Mouse (Mus musculus): ENCODE data around the gene Cyp26b1.

The Cyp26b1 gene

GRCm38 (mm10) chr6:84587471-84588101, 6.1 kb downstream of the Cyp26b1 start:
- DNase-seq (ENCODE audit: low spot score): peak; percentile 46

DNA sequence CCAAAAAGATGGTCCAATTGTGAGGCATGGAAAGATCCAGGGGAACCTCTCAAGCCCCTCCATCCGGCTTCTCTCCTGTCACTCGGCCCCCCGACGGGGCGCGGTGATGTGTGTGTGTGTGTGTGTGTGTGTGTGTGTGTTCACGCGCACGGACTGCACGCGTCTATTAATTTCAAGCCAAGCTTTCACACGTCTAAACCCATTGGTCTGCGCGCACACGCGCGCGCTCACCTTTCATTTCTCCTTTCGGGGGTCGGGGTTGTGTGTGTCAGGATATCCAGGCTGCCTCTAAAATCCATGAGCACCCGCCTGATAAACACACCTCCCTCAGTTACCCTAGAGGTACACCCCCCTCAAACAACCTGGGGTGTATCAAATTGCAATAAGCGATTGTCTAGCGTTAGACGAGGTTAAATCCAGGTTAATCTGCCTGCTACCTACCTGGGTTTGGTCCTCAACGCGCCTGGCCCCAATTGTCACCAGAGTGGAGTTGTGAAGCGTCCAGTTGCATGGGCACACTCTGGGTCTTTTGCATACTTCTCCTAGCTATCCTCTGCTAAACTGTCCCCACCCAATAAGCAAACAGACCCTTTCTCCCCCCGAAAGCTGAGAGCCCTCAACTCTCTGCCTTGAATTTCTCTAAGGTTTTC, 7.0 kb downstream of the Cyp26b1 start:
- no peak for DNase-seq (ENCODE audit: low spot score)

GRCm38 (mm10) chr6:84585686-84586300, 7.9 kb downstream of the Cyp26b1 start:
- DNase-seq (ENCODE audit: low spot score): no peak

DNA sequence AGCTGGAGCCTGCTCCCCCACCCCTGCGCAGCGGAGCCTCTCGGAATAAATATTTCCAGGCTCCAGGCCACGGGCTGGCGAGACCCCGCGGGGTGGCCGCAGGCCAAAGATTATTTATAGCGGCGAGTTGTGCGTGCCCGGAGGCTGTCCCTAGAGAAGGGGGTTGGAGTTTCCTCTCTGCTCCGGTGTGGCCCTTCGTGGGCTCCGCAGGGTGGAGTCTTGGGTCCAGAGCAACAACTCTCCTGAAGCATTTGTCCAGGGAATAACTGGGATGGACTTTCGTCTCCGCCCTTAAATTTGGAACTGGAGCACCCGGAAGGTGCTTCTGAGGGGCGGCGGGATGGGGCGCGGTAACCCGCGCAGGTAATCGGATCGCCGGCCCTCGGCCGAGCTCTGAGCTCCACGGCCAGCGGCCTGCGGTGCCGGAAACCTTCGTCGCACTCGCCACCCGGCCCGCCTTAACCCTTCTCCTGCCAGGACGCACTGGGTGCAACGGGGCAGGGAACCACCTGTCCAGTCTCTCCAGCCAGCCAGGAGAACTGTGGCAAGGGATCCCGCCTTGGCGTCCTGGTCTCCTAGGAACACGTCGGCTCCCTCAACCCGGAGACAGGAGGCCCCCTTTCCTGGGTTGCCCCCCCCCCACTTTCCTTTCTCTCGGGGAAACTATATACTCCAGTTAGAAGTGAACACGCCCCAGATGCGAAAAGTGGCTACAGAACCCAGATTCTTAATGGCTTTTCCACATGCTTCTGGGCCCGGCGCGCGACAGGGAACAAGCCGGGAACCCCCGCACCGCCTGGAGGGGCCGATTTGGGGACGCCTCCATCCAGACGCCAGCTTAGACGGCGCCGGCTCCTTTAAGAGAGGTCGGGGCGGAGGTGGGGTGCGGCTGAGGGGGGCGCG, 8.7 kb downstream of the Cyp26b1 start:
- no peak for DNase-seq (ENCODE audit: low spot score)

DNA sequence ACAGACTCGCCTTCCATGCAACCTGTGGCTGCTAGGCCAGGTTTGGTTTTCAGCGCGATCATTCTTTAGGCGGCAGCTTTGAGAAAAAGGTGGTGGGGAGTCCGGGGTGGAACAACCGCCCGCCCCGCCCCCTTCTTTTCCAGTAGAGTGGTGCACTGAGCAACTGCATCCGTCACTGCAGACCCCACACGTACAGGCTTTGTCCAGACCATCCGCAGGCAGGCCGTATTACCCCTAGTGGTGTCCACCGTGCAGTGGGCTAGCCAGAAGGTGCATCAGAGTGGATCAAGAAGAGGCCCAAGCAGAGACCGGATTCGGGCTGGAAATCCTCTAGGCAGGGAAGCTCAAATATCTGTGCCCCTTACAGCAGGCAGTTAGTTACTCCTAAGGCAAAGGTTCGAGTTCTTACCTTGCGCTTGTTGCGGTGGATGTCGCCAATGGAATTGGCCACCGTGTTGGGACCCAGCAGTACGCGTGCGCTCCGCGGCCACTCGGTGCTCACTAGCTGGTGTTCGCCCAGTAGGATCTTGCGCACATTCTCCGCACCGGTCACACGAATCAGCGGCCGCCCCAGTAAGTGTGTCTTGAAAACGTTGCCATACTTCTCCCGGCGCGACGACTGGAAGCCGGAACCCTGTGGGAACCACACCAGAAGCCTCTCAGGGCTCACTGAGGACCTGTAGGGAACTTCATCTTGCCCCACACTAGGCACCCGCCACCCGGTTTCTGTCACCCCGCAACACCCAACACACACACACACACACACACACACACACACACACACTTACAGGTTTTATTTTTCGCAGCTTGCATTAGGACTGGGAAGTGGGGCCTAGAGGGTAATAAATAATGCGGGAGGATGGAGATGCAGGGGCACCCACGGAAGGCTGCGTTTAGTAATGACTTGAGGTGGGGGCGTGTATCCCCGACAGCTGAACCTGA, 9.6 kb downstream of the Cyp26b1 start:
- DNase-seq (ENCODE audit: low spot score): no peak

- DNase-seq (ENCODE audit: low spot score): peak; percentile 64
Measured at GRCm38 (mm10) chr6:84583371-84583770, 10.3 kb downstream of the Cyp26b1 start.

DNA sequence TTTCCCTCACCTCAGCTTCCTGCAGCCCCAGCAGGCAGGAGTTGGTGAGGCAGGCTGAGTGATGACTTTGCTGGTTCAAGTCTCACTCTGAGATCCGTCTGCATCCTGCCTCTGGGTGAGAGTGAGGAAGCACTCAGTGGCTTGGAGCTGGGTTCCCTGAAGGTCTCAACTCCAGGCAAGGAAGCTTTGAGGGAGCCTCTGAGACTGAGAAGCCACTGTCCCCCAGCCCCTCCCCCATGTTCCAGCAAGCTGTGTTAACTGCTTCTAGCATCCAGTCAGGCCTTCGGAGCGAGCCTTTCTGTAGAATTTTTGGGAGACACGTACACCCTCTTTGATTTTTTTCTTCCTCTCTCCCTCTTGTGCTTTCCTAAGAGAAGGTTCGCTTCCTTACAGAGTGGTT, 10.9 kb downstream of the Cyp26b1 start:
- DNase-seq (ENCODE audit: low spot score): no peak

- no peak for DNase-seq (ENCODE audit: low spot score)
Measured at GRCm38 (mm10) chr6:84581833-84582445, 11.8 kb downstream of the Cyp26b1 start.

DNA sequence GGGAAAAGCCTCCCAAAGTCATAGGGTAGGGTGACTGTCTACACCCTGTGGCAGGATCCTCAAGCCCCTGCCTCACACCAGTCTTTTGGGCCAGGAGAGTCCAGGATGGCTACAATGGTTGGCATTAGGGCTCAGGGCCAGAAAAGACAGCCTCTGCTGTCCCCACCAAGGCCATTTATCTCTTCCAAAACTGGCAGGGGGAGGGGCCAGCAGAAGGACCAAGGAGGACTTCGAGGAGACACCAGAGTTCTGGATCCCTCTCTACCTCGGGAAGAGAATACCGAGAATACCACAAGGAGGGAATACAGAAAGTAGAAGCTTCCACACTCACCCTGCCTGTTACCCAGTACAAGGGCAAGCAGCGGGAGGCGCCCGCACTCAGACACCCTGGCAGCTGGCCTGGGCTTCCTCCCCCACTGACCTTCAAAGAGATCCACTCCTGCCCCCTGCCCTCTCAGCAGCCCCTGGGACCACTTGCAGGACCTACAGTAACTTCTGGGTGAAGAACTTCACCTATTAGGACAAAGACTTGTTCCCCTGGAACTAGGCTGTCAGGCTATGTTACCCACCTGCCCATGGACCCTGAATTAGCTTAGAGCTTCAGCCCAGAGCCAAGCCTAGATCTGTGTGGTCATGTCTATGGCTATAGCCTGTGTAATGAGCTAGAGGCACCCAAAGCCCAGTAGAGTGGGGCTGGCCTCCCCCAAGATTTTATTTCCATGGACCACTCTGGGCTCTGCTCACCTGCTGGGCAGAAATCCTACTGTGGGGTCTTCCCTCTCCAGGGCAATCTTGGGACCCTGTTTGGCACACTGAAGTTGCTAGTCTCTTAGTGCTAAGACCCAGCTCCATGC, 12.5 kb downstream of the Cyp26b1 start:
- no peak for DNase-seq (ENCODE audit: low spot score)

- DNase-seq (ENCODE audit: low spot score): no peak
Measured at GRCm38 (mm10) chr6:84579508-84579907, 14.2 kb downstream of the Cyp26b1 start.

DNA sequence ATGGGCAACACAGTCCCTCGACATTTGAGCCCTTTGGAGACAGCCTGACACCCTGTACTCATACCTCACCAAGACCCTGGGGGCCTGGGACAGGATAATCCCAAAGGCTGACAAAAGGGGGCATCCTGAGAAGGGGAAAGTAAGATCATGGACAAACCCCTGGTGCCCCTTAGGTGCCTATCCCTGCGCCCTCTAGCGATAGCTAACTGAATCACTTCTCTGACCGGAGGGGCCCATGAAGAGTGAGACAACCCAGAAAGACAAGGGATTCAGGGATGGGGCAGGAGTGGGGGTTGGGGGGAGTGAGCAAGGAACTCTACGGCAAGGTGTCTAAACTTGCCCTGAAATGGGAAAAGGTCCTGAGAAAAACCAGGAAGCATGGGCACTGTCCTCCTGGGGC, 14.8 kb downstream of the Cyp26b1 start:
- DNase-seq (ENCODE audit: low spot score): no peak

DNA sequence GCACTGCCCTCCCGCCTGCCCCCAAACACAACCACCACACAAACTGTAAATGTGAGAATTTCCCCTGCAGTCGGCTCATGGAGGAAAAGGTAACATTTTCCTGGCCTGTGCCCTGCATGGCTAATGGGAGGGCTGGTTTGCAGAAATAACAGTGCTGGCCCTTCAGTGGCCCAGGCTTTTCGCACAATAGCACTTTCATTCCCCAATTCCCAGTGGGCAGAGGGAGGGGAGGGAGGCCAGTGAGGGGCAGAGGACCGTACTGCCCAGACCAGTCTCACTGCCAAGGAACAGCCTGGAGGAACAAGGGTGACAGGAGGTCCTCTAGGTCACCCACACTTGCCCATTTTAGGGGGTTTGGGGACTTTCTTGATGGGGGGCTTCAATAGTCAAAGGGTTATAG, 15.8 kb downstream of the Cyp26b1 start:
- no peak for DNase-seq (ENCODE audit: low spot score)

DNA sequence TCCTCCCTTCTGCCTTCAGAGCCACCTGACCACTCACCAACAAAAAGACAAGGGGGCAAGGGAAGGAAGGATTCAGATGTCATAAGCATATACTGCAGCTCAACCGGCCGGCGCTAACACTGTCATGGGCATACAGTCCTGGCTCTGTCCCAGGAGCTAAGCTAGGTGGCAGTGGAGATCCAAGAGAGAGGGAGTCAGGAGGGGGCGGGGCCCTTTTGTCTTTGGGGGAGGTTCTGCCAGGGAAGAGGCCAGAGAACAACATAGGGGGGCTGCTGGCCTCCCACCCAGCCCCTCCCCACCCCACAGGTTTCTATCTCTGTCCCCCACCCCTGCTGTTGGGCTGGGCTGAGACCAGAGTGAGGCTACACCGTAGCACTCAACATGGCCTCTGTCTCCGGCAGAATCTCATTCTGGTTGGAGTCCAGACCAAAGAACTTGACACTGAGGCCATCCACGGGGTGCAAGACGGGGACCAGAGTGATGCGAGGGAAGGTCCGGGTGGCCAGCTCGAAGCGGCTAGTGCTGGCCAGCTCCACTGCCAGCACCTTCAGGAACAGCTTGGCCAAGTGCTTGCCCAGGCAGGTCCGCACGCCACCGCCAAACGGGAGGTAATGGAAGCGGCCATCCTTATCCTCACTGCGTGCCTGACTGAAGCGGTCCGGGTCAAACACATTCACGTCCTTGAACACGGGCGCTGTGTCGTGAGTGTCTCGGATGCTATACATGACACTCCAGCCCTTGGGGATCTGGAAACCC, 19.6 kb downstream of the Cyp26b1 start:
- no peak for DNase-seq (ENCODE audit: low spot score)

- DNase-seq (ENCODE audit: low spot score): no peak
Measured at GRCm38 (mm10) chr6:84570039-84570438, 23.7 kb downstream of the Cyp26b1 start.

DNA sequence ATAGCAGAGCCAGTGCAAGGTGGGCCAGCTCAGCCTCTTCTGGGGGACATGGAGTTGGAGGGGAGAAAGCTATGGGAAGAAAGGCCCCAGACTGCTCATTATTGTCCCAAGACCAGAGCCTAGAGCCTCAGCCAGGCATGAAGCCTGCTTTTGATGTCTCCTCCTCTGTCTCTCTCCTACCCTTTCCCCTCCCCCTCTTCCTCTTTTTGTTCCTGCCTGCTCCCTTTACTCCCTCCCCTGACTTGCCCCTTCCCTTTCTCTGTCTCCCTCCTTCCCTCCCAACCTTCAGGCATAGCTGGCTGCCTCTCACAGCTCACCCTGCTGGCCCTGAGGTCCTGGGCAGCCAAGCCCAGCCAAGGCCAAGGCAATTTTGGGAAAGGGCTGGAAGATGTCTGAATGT, 24.1 kb downstream of the Cyp26b1 start:
- no peak for DNase-seq (ENCODE audit: low spot score)

DNA sequence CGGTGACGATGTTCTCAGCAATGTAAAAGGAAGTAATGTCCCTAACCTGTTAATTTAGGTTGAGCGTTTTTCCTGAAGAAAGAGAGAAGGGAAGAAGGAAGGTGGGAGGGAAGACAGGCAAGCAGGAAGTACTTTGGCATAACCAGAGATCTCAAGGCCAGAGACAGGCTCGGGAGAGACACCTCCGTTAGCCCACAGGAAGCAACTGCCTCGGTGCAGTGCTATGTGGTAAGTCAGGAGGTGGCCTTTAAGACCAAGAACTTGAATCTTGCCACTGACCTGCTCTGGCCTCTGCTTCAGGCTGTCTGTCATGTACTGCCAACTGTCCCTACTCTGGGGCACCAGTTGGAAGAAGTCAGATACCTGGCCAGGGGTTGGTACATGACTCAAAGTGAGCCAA, 24.8 kb downstream of the Cyp26b1 start:
- no peak for DNase-seq (ENCODE audit: low spot score)

DNA sequence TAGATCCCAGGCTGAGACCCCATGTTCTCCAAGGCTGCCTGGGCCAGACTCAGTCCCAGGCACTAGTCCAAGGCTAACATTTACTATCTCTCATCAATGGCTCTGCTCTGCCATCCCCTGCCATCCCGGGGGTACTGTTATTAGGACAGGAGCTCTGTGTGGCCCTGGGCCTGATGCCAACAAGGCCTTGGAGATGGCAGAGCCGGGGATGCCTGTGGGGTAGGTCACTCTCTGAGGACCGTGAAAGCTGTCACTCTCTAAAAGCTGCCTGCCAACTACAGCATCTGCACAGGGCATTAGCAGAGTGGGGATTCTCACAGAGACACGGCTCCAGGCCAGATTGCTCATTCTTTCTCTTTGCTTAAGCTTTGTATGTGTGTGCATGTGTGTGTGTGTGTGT, 26.0 kb downstream of the Cyp26b1 start:
- DNase-seq (ENCODE audit: low spot score): no peak

GRCm38 (mm10) chr6:84566825-84567224, 26.9 kb downstream of the Cyp26b1 start:
- DNase-seq (ENCODE audit: low spot score): no peak

- no peak for DNase-seq (ENCODE audit: low spot score)
Measured at GRCm38 (mm10) chr6:84565245-84565644, 28.5 kb downstream of the Cyp26b1 start.

Data from urinary bladder, postnatal 25 days (tissue).